Mouse (Mus musculus): ENCODE measurements around the gene Ptov1.

- peak; percentile 37; the same call in 1 of the 2 replicates for TF ChIP-seq CTCF (conservative IDR thresholded peaks at IDR 0.05; ENCODE audit: insufficient read depth, insufficient read length, low read depth, low read length)
- TF ChIP-seq POLR2A (IDR thresholded peaks at IDR 0.05; ENCODE audit: low read depth, low read length) = no peak
Measured at GRCm38 (mm10) chr7:44898607-44899006, 29.0 kb upstream of the Ptov1 start.

Data from kidney, adult 2 months (tissue).